Mouse (Mus musculus): ENCODE measurements at regions not wholly inside any gene's neighbourhood (a gene's known extent, or its start where the extent isn't known, plus 50 kb on each side); places are given as distances from the start of the nearest gene placed in this dataset.

GRCm38 (mm10) chr12:69101965-69102364 is 57.0 kb downstream of the Rps29 start:
- DNase-seq: no peak

GRCm38 (mm10) chr12:69094856-69095255 is 64.1 kb downstream of the Rps29 start:
- no peak for DNase-seq

- no peak for DNase-seq
These were observed 65.8 kb downstream of the Rps29 start for GRCm38 (mm10) chr12:69093073-69093797.

GRCm38 (mm10) chr12:69087928-69088609 is 70.9 kb downstream of the Rps29 start:
- DNase-seq: peak; percentile 28

- DNase-seq: peak; percentile 24
These were observed 73.3 kb downstream of the Rps29 start for GRCm38 (mm10) chr12:69085522-69086179.

GRCm38 (mm10) chr12:69084656-69085055 is 74.3 kb downstream of the Rps29 start:
- DNase-seq: no peak

- no peak for DNase-seq
These were observed 76.9 kb downstream of the Rps29 start for GRCm38 (mm10) chr12:69082051-69082450.

- DNase-seq: no peak
These were observed 119.4 kb downstream of the Rps29 start for GRCm38 (mm10) chr12:69039553-69039952.

GRCm38 (mm10) chr12:69023594-69023993 is 135.4 kb downstream of the Rps29 start:
- peak; percentile 12 for DNase-seq

- DNase-seq: no peak
These were observed 142.2 kb downstream of the Rps29 start for GRCm38 (mm10) chr12:69016705-69017306.

GRCm38 (mm10) chr12:69005141-69005540 is 153.8 kb downstream of the Rps29 start:
- no peak for DNase-seq

GRCm38 (mm10) chr12:69002106-69002505 is 156.9 kb downstream of the Rps29 start:
- DNase-seq: no peak

- no peak for DNase-seq
These were observed 161.7 kb downstream of the Rps29 start for GRCm38 (mm10) chr12:68997259-68997658.

- DNase-seq: no peak
These were observed 162.2 kb downstream of the Rps29 start for GRCm38 (mm10) chr12:68996740-68997139.

- no peak for DNase-seq
These were observed 178.3 kb downstream of the Rps29 start for GRCm38 (mm10) chr12:68980640-68981039.

GRCm38 (mm10) chr12:68980173-68980572 is 178.8 kb downstream of the Rps29 start:
- no peak for DNase-seq

GRCm38 (mm10) chr12:68979232-68979631 is 179.8 kb downstream of the Rps29 start:
- no peak for DNase-seq

- DNase-seq: no peak
These were observed 181.7 kb downstream of the Rps29 start for GRCm38 (mm10) chr12:68977276-68977675.

- no peak for DNase-seq
These were observed 211.7 kb downstream of the Rps29 start for GRCm38 (mm10) chr12:68947240-68947639.

- DNase-seq: peak; percentile 48
These were observed 248.4 kb downstream of the Rps29 start for GRCm38 (mm10) chr12:68910590-68910989.

- DNase-seq: no peak
These were observed 254.2 kb downstream of the Rps29 start for GRCm38 (mm10) chr12:68904770-68905169.

GRCm38 (mm10) chr12:68889141-68889540 is 269.8 kb downstream of the Rps29 start:
- DNase-seq: no peak

GRCm38 (mm10) chr12:68882503-68882902 is 276.5 kb downstream of the Rps29 start:
- no peak for DNase-seq

Data from kidney, postnatal 10 days (tissue).